Mouse (Mus musculus) CD4-positive, CD25-positive, alpha-beta regulatory T cell, adult 4 months (primary cell): ENCODE measurements around the gene Gm136. TPM values are rescaled to one million over a fixed set of nuclear protein-coding genes. Genes with fewer than 3 reads are reported as not detected.

ENCODE experiments used
- ATAC-seq: one replicate; pipeline ENCODE4 v1.8.0; 2017
- polyA plus RNA-seq, 2 experiments: library from polyadenylated mRNA; unstranded; fragments of 100-300 nt; shearing (Covaris generic); gene quantifications; one replicate each; pipeline ENCODE4 v1.2.1; 2017

The Gm136 gene
- polyA plus RNA-seq, 2 experiments from 2014 or later = not detected

DNA sequence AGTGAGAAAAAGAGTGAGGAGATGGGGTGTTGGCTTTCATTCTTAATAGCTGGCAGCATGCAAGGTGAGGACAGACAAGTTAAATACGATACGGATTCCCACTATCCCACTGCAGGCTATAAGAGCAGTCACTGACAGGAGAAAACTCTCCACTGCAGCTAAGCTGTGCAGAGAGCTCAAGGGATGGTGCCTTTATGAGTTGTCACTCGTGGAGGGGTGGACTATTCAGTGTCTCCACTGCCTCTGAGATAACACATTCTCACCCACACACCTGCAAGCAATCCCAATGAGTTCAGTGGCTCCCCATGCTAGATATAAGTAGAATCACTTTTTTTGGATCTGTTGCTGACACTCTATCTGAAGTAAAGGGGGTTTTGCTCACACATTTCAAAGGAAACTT, 47.9 kb downstream of the Gm136 start:
- ATAC-seq = no peak

DNA sequence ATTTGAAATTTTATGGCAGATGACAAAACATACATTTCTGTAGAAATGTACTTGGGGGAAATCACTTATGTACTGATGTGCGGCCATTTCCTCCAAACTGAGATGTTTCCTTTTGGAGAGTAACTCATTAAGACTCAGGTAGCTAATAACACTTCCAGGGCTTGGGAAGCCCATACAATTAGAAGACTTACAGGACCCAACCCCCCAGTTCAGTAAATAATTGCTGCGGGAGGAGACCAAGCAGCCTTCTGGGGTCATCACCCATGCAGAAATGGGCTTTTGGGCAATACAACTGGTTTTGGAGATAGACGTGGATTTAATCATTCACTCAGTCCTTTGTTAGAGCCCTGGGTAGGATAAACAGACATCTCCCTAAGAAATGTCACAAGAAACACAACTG, 48.8 kb downstream of the Gm136 start:
- ATAC-seq = no peak

DNA sequence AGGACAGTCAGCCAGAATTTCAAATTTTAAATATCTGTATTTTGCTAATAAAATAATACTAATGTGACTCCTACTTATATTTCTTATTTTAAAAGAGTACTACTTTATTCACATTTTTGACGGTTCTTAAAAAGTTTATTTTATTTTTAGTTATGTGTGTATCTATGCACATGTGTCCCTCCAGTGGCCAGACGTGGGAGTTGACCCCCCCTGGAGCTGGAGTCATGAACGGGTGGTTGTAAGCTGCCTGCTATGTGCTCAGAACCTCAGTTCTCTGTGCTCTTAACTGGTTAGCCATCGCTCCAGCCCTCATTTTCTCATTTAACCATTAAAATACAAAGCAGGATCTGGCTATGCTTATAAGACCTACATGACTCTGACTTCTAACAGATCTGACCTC, 53.0 kb downstream of the Gm136 start:
- no peak for ATAC-seq

DNA sequence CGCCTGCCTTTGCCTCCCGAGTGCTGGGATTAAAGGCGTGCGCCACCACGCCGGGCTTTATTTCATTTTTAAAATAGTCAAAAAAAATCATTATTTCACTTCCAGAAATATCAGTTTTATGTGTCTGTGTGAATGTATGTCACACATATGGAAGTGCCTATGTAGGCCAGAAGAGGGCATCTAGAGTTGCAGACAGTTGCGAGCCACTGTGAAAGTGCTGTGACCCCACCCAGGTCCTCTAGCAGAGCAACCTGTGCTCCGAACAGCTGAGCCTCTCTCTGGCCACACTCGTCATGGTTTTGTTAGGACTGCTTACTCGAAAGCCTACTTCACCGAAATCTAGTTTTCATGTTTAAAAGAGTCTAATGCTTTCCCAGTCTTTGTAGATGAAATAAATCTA, 53.8 kb downstream of the Gm136 start:
- no peak for ATAC-seq

DNA sequence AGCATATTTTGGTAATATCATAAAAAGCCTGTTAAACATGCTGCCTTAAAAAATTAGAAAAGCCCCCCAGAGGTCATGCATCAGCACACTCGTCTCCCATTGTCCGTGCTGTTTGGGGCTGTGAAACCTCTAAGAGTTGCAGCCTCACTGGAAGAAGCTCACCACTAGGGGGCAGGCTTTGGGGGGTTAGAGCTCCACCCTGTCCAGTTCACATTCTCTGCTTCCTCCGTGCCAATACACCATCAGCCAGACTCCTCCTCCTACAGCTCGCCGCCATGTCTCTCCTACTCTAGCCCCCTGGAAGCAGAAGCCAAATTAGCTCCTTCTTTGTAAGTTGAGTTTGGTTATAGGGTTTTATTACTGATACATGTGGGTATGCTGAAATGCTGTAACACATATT, 54.5 kb downstream of the Gm136 start:
- peak; percentile 58 for ATAC-seq

Other genes with a start within 250 kb of the Gm136 start
- gene Akirin2, start 205.3 kb downstream of the Gm136 start, polyA plus RNA-seq = 10 to 100 TPM in 1 of 2 experiments, 1 to 10 TPM in 1; 8.7 to 14.6 TPM
- gene Orc3, start 141.3 kb downstream of the Gm136 start, polyA plus RNA-seq = 100 to 1,000 TPM; 101 to 113 TPM
- 10 to 100 TPM; 45.6 to 59.2 TPM for gene Rars2, start 141.3 kb downstream of the Gm136 start, polyA plus RNA-seq
- 10 to 100 TPM; 29.6 to 33.9 TPM for gene Slc35a1, start 68.8 kb downstream of the Gm136 start, polyA plus RNA-seq
- not detected for gene Cfap206, start 26.1 kb downstream of the Gm136 start, polyA plus RNA-seq
- 10 to 100 TPM; 65.5 to 69.1 TPM for gene Smim8, start 22.2 kb upstream of the Gm136 start, polyA plus RNA-seq
- gene Zfp292, start 126.7 kb upstream of the Gm136 start, polyA plus RNA-seq = 10 to 100 TPM; 22.0 to 28.5 TPM
- gene Cga, start 137.5 kb upstream of the Gm136 start, polyA plus RNA-seq = not detected